Mouse (Mus musculus) lung, adult 2 months (tissue): ENCODE measurements around the gene Tmem161a.

Experiments used
- CTCF ChIP-seq: fragments of 200-500 bp; IDR thresholded peaks from 2 replicates; pipeline ENCODE4 v1.5.1; 2011; ENCODE audit warnings: mild to moderate bottlenecking, low read length, control low read depth; ENCODE audit not compliant: insufficient read depth
- POLR2A ChIP-seq: fragments of 200-500 bp; IDR thresholded peaks from 2 replicates; pipeline ENCODE4 v1.6.1; 2011; ENCODE audit warnings: low read depth, mild to moderate bottlenecking, control low read depth, low read length, borderline replicate concordance; ENCODE audit errors: extremely low read depth

DNA sequence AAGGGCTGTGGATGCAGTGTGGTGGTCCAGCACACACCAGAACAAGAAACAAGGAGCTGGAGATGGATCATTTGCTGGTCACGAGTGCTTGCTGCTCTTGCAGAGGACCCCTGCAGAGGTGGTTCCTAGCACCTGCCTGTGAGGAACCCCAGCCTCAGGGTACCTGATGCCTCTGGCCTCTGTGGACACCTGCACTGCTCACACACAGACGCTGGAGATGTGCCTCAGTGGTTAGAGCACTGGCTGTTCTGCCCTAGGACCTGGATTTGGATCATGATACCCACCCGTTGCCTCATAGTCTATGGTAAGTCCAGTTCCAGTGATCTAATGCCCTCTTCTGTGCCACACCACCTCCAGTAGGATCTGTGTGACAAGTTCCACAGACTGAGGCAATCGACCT is 35.6 kb upstream of the Tmem161a start:
- no peak for TF ChIP-seq POLR2A
- TF ChIP-seq CTCF: no peak
